Mouse (Mus musculus) lung, embryonic 15.5 days (tissue): ENCODE results near the gene Iqcg. TPM values are rescaled to one million over a fixed set of nuclear protein-coding genes. Genes with fewer than 3 reads are reported as not detected.
A peak's percentile ranks its signal among the peaks of the same experiment; 100 is the strongest.

Experiments
- ATAC-seq: fragments of 200-750 bp; cut with Nextera tagmentation; 2 replicates; pipeline ENCODE4 v1.8.0; 2017; ENCODE audit warnings: moderate number of reproducible peaks, borderline replicate concordance; ENCODE audit not compliant: low FRiP score, low TSS enrichment; ENCODE audit errors: extremely low read depth
- H3K27ac ChIP-seq: fragments of 300-500 bp; sonication (generic); 2 replicates; pipeline ENCODE4 v1.5.1; 2015; ENCODE audit warnings: moderate library complexity, mild to moderate bottlenecking, inconsistent platforms
- H3K27me3 ChIP-seq: fragments of 300-500 bp; sonication (generic); 2 replicates; pipeline ENCODE4 v1.6.1; 2015; ENCODE audit warnings: inconsistent platforms
- H3K36me3 ChIP-seq: fragments of 300-500 bp; sonication (generic); 2 replicates; pipeline ENCODE4 v1.6.1; 2015; ENCODE audit warnings: inconsistent platforms
- H3K4me1 ChIP-seq: fragments of 300-500 bp; sonication (generic); 2 replicates; pipeline ENCODE4 v1.6.1; 2015; ENCODE audit warnings: inconsistent platforms
- H3K4me2 ChIP-seq: fragments of 300-500 bp; sonication (generic); 2 replicates; pipeline ENCODE4 v1.6.1; 2015; ENCODE audit warnings: inconsistent platforms, mild to moderate bottlenecking, moderate library complexity
- H3K4me3 ChIP-seq: fragments of 300-500 bp; sonication (generic); 2 replicates; pipeline ENCODE4 v1.5.1; 2015; ENCODE audit warnings: mild to moderate bottlenecking, inconsistent platforms
- H3K9ac ChIP-seq: fragments of 300-500 bp; sonication (generic); 2 replicates; pipeline ENCODE4 v1.6.1; 2015; ENCODE audit warnings: inconsistent platforms
- H3K9me3 ChIP-seq: fragments of 300-500 bp; sonication (generic); 2 replicates; pipeline ENCODE4 v1.6.1; 2016; ENCODE audit warnings: inconsistent platforms
- WGBS: fragments of 180-500 bp; shearing (Covaris S2); methylation state at CpG from one replicate; pipeline ENCODE4 v1.1.7; 2015; 5-methylcytosine and 5-hydroxymethylcytosine counted together
- polyA plus RNA-seq: library from polyadenylated mRNA; unstranded; fragments of >200 nt; fragmentation: Nextera tagmentation; extraction: Ambion mirVana; gene quantifications from 2 replicates; pipeline ENCODE4 v1.2.1, GENCODE M21; 2015

Gene Iqcg
- polyA plus RNA-seq, 1 experiment from 2014 or later = 4.3 TPM

DNA sequence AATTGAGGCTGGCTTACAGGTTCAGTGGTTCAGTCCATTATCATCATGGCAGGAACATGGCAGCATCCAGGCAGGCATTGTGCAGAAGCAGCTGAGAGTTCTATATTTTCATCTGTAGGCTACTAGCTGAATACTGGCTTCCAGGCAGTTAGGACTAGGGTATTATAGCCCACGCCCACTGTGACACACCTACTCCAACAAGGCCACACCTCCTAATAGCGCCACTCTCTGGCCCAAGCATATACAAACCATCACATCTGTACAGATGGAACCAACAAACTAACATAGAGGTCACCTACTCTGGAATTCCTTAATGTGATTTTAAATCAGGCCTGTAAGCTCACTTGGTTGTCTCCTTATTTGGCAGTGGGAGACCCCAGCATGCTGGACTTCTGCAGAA, 7.3 kb downstream of the Iqcg start:
- H3K9ac ChIP-seq = no peak overlapping the region
- H3K36me3 ChIP-seq = no peaks in the 10 kb centered on the region
- 67% methylated on average over 2 of the region's 2 CpGs for whole genome bisulfite sequencing
- H3K4me1 ChIP-seq = no peaks in the 10 kb centered on the region
- no peak overlapping the region for H3K4me2 ChIP-seq
- H3K9me3 ChIP-seq = no peaks in the 10 kb centered on the region
- no peak overlapping the region for H3K27ac ChIP-seq
- no peak for ATAC-seq
- no peaks in the 10 kb centered on the region for H3K27me3 ChIP-seq
- H3K4me3 ChIP-seq = no peak overlapping the region

DNA sequence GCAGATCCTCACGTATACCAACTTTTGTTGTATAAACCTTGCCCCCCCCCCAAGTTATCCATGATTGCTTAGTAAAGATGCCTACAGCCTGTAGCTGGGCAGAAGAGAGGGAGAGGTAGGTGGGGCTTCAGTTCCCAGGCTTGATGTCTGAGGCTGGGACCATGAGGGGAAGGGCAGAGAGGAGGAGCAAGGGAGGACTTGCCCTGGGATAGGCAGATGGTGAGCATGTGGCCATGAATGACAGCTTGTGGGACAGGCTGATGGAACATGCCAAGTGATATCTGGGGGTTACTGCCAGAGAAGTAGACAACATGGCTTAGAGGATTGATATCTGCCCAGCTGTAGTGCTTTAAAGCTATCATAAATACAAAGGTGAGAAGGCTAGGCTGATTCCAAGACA, 8.0 kb downstream of the Iqcg start:
- Histone ChIP-seq H3K9ac (no peak overlapping the region), H3K27ac (no peak overlapping the region), H3K4me1 (no peaks in the 10 kb centered on the region), H3K9me3 (no peaks in the 10 kb centered on the region), H3K4me3 (no peak overlapping the region), H3K4me2 (no peak overlapping the region), H3K27me3 (no peaks in the 10 kb centered on the region), H3K36me3 (no peaks in the 10 kb centered on the region)
- ATAC-seq = no peak
- WGBS = 94% methylated on average over 1 of the region's 1 CpGs

DNA sequence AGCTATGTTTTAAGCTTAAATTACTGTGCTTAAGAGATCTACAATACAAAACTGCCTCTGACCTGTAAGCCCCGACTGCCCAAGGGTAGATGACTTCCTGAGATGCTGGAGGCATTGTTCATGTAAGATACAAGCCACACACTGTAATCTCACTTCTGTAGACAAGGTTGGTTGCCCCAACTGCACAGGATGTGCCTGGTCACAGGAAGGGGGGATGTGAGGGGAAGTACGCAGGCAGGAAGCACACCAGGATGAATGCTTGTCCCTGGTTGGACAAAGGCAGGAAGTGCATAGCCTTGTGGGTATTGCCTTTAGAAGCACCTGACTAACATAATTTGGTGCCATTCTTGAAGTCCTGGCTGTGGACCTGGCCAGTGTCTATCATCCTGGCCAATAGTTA, 12.8 kb downstream of the Iqcg start:
- Histone ChIP-seq H3K36me3 (no peaks in the 10 kb centered on the region), H3K27me3 (no peaks in the 10 kb centered on the region), H3K9ac (no peak overlapping the region), H3K9me3 (no peaks in the 10 kb centered on the region), H3K4me2 (no peak overlapping the region), H3K4me1 (no peaks in the 10 kb centered on the region), H3K4me3 (no peak overlapping the region), H3K27ac (no peak overlapping the region)
- WGBS = 69% methylated on average over 2 of the region's 2 CpGs
- no peak for ATAC-seq

DNA sequence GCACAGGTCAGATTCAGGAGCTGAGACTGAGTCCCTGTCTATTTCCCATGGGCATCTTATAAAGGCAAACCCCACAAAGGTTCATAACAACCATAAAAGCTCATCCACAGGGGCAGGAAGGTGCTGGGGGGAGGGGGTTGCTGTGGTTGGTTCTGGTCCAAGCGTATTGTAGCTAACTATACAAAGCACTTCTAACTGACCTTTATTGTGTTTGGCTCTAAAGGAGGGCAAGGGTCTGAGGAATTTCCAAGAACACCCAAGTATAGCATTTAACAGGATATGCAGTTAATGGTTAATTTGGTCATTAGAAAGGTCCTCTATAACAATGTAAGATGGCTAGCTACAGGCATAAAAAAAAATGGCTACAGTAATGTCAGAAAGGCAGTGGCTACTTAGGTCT, 13.3 kb downstream of the Iqcg start:
- 78% methylated on average over 1 of the region's 1 CpGs for whole genome bisulfite sequencing
- no peak for ATAC-seq

DNA sequence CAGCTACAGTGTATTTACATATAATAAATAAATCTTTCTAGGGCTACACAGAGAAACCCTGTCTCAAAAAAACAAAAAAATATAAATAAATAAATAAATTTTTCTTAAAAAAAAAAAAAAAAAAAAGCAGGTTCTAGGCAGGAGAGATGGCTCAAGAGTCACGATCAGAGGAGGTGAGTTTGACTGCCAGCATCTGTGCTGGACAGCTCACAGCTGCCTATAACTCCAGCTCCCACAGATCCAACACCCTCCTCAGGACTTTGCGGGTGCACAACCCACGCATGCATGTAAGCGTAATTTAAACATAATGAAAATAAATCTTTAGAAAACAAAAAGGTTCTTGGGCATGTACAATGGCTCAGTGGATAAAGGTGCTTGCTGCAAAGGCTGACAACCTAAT, 20.0 kb downstream of the Iqcg start:
- Histone ChIP-seq H3K4me2 (no peak overlapping the region), H3K4me1 (peaks cover 12% of the 10 kb centered on the region; the same call in 1 of the 2 replicates), H3K27me3 (no peaks in the 10 kb centered on the region), H3K4me3 (no peak overlapping the region), H3K9me3 (no peaks in the 10 kb centered on the region), H3K36me3 (no peaks in the 10 kb centered on the region), H3K9ac (no peak overlapping the region), H3K27ac (no peak overlapping the region)
- WGBS = 49% methylated on average over 4 of the region's 4 CpGs
- no peak; the same call in 1 of the 2 replicates for ATAC-seq

More for the DNA sequence above, 13.3 kb downstream of the Iqcg start:
- no peak overlapping the region for H3K9ac ChIP-seq
- H3K9me3 ChIP-seq = no peaks in the 10 kb centered on the region
- no peak overlapping the region for H3K4me3 ChIP-seq
- no peak overlapping the region for H3K4me2 ChIP-seq
- no peaks in the 10 kb centered on the region for H3K4me1 ChIP-seq
- H3K27me3 ChIP-seq = no peaks in the 10 kb centered on the region
- no peaks in the 10 kb centered on the region for H3K36me3 ChIP-seq
- no peak overlapping the region for H3K27ac ChIP-seq

DNA sequence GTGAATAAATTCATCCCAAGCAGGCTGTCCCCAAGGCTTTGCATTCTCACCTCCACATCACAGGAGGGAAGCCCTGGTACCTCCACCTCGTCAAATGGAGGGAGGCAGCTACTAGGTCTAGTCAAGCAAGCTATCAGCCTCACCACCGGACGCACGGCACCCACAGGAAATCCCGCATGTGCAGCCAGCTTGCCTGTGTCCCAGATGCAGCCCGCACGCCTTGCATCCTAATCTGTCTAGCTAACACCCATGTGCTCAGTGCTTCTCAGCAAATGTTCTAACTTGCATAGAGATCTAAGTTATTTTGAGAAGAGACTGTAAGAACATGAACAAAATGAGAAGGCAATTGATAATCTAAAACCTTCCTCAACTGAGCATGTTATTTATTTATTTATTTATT, 29.7 kb downstream of the Iqcg start:
- 71% methylated on average over 7 of the region's 7 CpGs for WGBS
- no peaks in the 10 kb centered on the region for H3K9me3 ChIP-seq
- H3K27ac ChIP-seq = no peak overlapping the region
- H3K4me3 ChIP-seq = no peak overlapping the region
- no peak for ATAC-seq
- H3K9ac ChIP-seq = no peak overlapping the region
- no peaks in the 10 kb centered on the region for H3K36me3 ChIP-seq
- peaks cover 3% of the 10 kb centered on the region for H3K4me1 ChIP-seq
- H3K4me2 ChIP-seq = no peak overlapping the region
- H3K27me3 ChIP-seq = no peaks in the 10 kb centered on the region

DNA sequence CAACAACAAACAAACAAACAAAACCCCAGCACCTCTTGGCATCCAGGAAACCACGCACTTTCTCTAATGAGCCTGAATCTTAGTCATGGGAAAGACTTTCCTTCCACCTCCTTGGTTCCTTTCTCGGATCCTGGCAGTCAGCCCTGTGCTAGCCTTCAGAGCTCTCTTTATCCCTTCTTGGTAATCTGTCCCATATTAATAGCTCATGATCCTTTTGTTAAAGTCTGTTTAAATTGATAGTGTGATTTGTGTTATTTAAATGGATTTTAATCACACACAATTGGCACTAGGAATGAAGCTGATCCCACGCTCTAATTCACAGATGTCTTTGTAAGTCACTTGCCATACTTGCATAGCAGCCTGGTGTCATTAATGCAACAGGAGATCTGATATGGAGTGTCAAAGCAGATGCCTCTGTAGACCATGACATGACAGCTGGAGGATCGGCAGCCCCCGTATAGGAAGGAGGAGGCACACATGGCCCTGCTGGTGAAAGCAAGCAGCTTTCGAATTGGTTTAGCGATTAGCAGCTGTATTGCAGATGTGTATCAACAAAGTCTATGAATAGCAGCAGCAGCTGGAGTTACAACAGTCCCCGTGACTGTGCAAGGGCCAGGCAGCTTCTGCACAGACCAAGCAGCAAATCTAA, 31.4 kb downstream of the Iqcg start:
- Histone ChIP-seq H3K4me2 (no peak overlapping the region), H3K4me1 (peaks cover 3% of the 10 kb centered on the region), H3K9me3 (no peaks in the 10 kb centered on the region), H3K27me3 (no peaks in the 10 kb centered on the region), H3K4me3 (no peak overlapping the region), H3K9ac (no peak overlapping the region), H3K36me3 (no peaks in the 10 kb centered on the region), H3K27ac (no peak overlapping the region)
- ATAC-seq = no peak; the same call in 1 of the 2 replicates
- 61% methylated on average over 8 of the region's 8 CpGs for WGBS

DNA sequence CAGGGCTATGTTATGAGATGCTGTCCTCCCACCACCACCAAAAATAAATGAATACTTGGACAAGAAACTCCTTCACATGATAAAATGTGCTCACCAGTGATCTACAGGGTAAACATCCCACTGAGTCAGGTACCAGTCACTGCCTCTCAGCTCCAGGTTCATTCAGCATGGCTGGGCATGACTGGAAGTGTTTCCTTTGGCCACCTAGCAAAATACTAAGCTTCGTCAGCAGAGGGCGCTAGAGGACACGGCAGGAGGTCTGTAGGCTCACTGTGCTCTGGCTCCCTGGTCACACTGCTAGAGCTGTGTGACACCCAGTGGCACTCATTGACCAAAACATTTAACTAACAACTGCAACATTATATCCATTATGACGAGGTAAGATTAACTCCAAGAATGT, 32.3 kb downstream of the Iqcg start:
- peak; percentile 43; the same call in 1 of the 2 replicates for ATAC-seq
- no peak overlapping the region for H3K4me3 ChIP-seq
- no peaks in the 10 kb centered on the region for H3K27me3 ChIP-seq
- 5% methylated on average over 4 of the region's 4 CpGs for WGBS
- H3K4me1 ChIP-seq = peaks cover 3% of the 10 kb centered on the region
- no peak overlapping the region for H3K27ac ChIP-seq
- no peak overlapping the region for H3K4me2 ChIP-seq
- no peak overlapping the region for H3K9ac ChIP-seq
- no peaks in the 10 kb centered on the region for H3K36me3 ChIP-seq
- no peaks in the 10 kb centered on the region for H3K9me3 ChIP-seq

DNA sequence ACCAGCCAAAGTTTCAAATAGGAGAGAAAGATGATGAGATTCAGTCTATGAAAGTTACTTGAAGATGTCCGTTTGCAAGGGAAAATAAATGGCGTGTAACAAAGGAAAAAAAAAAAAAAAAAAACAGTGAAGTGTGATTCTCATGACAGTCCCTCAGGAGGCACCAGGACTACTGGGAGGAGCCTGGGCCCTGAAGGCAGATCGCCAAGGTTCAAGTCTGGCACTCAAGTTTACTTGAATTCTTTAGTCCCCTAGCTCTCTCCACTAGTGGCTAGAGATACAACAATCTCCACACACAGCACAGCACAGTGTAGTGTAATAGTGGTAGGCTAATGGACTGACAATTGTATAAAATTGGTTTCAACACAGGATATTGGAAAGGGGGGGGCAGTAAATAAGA, 34.6 kb downstream of the Iqcg start:
- Histone ChIP-seq H3K9ac (no peak overlapping the region), H3K27ac (no peak overlapping the region), H3K9me3 (no peaks in the 10 kb centered on the region), H3K27me3 (no peaks in the 10 kb centered on the region), H3K4me2 (no peak overlapping the region), H3K4me3 (no peak overlapping the region), H3K4me1 (peaks cover 6% of the 10 kb centered on the region), H3K36me3 (no peaks in the 10 kb centered on the region)
- no peak for ATAC-seq
- 39% methylated on average over 3 of the region's 3 CpGs for WGBS

DNA sequence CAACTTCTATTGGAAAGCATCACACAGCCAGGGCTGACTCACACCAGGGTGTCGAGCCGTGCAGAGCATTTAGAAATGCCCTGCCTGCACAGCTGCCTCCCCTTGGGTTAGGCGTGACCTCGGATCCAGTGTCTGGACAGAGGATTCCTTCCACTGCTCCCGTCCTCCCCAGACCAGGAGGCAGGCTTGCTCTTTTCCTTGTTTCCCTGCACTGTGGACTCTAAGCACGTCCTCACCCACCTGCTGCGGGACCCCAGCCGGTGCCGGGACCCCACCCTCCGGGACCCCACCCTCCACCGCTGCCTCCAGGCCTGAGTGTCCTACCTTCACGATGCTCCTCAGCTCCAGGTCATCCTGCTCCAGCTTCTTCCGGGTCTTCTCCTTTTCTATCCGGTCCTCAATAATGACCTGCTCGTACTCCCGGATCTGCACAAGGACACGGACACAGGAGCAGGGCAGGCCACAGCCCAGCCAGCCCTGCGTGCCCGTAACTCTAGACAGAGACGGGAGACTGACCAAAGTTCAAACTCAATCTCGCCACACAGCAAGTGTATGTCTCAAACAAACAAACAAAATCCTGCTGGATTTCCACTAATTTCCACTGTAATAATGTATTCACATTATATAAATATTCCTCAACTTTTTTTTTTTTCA, 36.8 kb downstream of the Iqcg start:
- Histone ChIP-seq H3K9me3 (no peaks in the 10 kb centered on the region), H3K27ac (no peak overlapping the region), H3K9ac (no peak overlapping the region), H3K27me3 (no peaks in the 10 kb centered on the region), H3K4me3 (no peak overlapping the region), H3K36me3 (no peaks in the 10 kb centered on the region), H3K4me2 (no peak overlapping the region), H3K4me1 (peaks cover 16% of the 10 kb centered on the region)
- WGBS = 68% methylated on average over 21 of the region's 21 CpGs
- ATAC-seq = no peak

DNA sequence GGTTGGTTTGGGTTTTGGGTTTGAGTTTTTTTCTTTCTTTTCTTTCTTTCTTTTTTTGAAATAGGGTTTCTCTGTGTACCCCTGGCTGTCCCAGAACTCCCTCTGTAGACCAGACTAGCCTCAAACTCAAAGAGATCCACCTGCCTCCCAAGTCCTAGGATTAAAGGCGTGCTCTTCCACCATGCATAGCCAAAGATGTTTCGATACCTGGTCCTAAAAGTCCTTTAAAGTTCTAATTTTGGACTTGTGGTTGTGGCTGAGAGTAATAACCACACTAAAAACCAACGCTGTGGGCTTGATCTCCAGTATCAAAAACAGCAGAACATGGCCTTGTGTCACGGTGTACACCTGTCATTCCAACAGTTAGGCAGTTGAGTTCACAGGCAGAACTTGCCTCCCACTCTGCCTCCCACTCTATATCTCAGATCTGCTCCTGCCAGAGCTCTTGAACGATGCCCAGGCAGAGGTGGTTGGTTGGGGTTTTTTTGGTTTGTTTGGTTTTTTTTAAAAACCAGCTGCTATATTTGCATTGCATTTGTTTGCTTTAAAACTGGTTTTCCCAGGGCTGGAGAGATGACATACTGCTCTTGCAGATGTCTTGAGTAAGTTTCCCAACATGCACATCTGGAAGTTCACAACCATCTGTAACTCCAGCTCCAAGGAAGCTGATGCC, 38.2 kb downstream of the Iqcg start:
- H3K27ac ChIP-seq = no peak overlapping the region
- H3K9me3 ChIP-seq = no peaks in the 10 kb centered on the region
- no peak overlapping the region for H3K9ac ChIP-seq
- no peaks in the 10 kb centered on the region for H3K27me3 ChIP-seq
- H3K4me1 ChIP-seq = peaks cover 16% of the 10 kb centered on the region
- WGBS = 67% methylated on average over 5 of the region's 5 CpGs
- ATAC-seq = no peak
- no peak overlapping the region for H3K4me3 ChIP-seq
- no peak overlapping the region for H3K4me2 ChIP-seq
- peaks cover 6% of the 10 kb centered on the region for H3K36me3 ChIP-seq

DNA sequence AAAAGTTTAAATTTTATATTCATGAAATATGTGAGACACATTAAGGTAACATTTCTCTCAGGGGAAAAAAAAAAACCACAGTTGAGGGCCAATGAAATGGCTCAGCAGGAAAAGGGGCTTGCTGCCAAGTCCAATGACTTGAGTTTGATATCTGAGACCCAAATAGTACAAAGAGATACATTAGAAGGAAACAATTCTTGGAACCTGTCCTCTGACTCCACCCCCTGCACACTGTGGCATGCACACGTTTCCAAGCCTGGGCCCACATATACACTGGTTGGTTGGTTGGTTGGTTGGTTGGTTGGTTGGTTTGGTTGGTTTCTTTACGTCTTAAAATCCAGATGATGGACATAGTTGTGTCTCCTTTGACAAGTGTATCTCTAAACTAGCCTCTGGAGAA, 40.0 kb downstream of the Iqcg start:
- no peak overlapping the region for H3K9ac ChIP-seq
- no peaks in the 10 kb centered on the region for H3K9me3 ChIP-seq
- no peak for ATAC-seq
- H3K27ac ChIP-seq = no peak overlapping the region; the same call in 1 of the 2 replicates
- H3K4me2 ChIP-seq = no peak overlapping the region
- H3K36me3 ChIP-seq = peaks cover 15% of the 10 kb centered on the region
- no peaks in the 10 kb centered on the region for H3K27me3 ChIP-seq
- H3K4me1 ChIP-seq = peaks cover 13% of the 10 kb centered on the region
- H3K4me3 ChIP-seq = no peak overlapping the region
- 74% methylated on average over 2 of the region's 2 CpGs for WGBS
